Mouse (Mus musculus): ENCODE measurements around the gene Phldb2.

- TF ChIP-seq USF1 (IDR thresholded peaks at IDR 0.05; ENCODE audit: low read depth) (no peak), POLR2A (IDR thresholded peaks at IDR 0.05; ENCODE audit: insufficient read length, low read depth) (no peak)
Measured at GRCm38 (mm10) chr16:45714489-45715150, 238.8 kb downstream of the Phldb2 start.
